Mouse (Mus musculus) spleen, embryonic (tissue): ENCODE results near the gene Epha8.

ENCODE experiments used
- CTCF ChIA-PET: fragments of 350-600 bp; sonication (Branson Sonifier 250); formaldehyde crosslinking; loops from one replicate; lab custom pipeline; 2022; lab: Charles Lee

Gene Epha8

DNA sequence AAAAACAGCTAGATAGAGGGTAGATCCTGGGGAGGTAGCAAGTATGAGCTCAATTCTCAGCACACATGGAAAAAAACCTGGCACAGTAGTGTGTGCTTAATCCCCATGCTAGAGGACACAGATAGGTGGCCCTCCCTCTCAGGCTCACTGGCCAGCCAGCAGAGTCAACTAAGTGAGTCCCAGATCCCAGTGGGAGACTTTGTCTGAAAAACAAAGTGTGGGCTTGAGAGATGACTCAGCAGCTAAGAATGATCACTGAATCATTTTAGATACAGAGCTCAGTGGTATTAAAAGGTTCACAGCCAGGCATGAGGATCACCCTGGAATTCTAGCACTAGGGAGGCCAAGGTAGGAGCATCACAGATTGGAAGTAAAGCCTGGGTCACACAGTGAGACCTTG is 48.8 kb downstream of the Epha8 start:
- CTCF ChIA-PET: interaction anchor here (0.7 kb wide), 1 partner anchor 136 kb away, joined by 3 read pairs; no protein-coding TSS in a partner anchor

DNA sequence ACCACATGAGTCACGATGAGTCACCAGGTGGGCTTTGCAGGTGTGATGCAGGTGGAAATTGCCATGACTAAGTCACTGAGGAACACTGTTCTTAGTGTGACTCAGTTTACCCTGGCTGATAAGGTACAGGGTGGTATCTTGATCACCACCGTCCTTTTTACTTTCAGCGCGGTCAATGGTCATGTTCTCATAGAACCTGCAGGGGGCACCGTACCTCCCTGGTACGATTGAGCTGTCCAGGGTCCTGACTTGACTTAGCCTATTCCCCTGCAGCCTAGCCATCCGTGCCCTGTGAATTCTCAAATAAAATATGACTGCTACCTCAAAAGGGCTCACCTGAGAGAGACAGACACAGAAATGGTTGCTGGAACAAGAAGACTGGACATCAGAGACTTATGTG is 49.6 kb downstream of the Epha8 start:
- CTCF ChIA-PET: no interaction called here

DNA sequence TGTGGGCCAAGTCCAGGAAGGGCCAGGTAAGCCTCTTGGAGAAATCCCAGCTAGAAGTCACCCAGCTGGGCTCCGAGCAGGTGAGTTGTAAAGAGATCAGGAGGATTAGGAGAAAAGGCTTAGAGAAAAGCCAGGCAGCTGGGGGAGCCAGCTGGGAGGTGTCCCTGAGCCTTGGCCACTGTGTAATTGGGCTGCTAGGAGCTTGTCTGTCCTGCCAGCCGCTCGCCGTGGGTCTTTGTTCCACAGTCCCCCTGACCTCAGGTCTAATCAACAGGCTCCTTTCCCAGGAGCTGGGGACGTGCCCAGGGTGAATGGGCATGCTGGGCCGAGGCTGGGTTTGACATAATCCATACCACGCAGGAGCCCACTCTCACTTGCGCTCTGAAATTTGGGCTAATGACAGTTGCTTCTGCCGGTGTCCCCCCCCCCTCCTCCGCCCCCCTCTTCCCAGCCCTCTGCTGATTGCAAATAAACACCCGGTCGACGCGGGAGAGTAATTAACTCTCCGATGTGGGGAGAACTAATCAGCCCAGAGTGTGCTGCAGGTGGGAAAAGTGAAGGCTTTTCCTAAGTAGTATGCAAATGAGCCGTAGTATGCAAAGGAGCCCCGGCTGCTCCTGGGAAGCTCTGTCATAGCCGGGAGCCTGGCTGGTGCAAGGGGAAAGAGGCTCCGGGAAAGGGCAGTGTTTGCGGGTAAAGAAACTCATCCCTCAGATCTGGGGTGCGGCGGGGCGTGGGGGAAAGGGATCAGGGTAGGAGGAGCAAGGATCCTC is 51.7 kb downstream of the Epha8 start:
- CTCF ChIA-PET: interaction anchor here (0.7 kb wide), 1 partner anchor 170 kb away, joined by 3 read pairs; no protein-coding TSS in a partner anchor

DNA sequence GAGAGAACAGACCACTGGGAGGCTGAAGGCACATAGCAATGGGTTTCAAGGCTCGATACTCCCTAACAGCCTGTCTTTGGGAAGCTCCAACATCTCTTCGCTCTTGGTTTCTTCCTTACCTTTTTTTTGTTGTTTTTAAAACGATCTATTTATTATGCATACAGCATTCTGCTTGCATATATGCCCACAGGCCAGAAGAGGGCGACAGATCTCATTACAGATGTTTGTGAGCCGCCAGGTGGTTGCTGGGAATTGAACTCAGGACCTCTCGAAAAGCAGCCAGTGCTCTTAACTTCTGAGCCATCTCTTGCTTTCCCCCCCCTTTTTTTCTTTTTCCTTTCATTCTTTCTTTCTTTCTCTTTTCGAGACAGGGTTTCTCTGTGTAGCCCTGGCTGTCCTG is 57.5 kb downstream of the Epha8 start:
- CTCF ChIA-PET: no interaction called here

DNA sequence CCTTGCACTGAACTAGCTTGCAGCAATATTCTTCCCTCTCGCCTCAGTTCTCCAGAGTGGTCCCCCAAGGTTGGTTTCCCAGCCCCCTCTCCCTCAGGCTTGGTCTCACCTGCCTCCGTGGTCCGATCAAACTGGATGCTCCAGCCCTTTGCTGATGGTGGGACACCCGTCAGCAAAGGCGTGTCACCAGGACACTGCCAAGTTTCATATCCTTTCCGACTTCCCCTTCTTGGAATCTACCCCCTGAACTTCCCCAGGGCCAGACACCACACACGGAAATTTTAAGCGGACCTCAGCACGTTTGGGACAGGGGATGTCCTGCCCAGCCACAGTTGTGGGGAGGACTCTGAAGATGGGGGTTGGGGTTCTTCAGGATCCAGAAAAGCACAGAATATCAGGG is 58.0 kb downstream of the Epha8 start, which contains the start of gene C1qa:
Gene C1qa (minus strand): TSS at position 167 of the 400 bp plus-strand sequence.
- CTCF ChIA-PET: no interaction called here

DNA sequence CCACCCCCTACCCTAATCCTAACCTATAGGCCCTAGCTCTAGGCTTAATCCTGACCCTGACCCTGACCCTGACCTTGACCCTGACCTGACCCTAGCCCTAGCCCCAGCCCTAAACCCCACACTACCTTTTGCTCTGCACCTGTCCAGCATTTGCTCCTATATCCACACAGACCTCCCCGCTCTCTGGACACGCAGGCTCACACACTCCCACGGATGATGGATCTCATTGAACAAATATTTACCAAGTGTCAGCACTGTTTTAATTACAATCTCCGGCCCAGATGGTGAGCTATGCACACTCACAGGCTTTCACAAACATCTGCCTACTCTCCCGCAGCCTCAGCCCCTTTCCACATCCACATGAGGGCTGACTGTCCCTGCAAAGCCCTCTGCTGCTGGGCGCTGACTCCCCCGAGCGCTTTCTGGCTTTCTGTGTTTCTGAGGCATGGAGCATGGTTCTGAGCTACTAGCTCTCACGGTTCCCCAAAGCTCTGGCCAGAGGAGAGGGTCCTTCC is 58.5 kb downstream of the Epha8 start:
- CTCF ChIA-PET: no interaction called here

DNA sequence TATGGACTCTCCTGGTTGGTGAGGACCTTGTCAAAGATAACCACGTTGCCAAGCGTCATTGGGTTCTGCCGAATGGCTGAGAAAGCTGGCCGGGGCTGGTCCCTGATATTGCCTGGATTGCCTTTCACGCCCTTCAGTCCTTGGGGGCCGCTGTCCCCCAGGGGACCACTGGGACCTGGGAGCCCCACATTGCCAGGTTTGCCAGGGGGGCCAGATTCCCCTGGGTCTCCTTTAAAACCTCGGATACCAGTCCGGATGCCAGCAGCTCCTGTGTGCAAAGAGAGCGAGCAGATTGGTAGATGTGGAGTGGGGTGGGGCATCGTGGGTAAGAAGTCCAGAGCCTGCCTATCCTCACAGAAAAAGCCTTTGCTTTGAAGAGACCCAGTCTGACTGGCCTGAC is 60.2 kb downstream of the Epha8 start:
- CTCF ChIA-PET: no interaction called here

DNA sequence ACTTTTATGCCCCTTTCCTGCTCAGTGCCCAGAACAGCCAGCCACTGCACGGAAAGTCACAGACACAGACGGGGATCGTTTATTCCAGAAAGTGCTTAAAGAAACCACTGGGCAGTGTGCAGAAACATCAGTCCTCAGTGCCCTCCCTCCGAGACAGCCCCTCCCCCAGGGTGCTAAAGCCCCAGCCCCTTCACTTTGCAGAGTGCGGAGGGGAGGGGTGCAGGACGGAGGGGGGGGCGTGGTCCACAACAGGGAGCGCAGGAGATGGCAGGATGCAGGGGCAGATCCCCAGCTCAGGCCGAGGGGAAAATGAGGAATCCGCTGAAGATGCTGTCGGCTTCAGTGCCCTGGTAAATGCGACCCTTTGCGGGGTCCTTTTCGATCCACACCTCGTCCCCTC is 60.8 kb downstream of the Epha8 start:
- CTCF ChIA-PET: no interaction called here

DNA sequence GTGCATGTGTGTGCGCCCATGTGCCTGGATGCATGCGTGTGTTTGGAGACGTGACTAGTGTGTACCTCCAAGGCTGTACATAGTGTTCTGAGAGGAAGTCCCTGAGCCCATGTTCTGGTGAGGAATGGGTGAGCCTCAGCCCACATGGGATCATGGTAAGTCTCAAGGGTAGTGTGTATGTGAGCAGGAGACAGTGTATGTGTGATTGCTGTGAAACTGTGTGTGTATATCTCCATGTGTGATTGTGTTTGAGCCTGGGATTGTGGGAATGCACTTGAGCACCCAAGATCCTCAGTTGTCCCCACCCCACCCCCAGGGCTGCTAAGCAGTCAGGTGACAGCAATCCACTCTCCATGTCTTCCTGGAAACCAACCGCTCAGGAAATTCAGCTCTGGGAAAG is 61.8 kb downstream of the Epha8 start:
- CTCF ChIA-PET: no interaction called here

DNA sequence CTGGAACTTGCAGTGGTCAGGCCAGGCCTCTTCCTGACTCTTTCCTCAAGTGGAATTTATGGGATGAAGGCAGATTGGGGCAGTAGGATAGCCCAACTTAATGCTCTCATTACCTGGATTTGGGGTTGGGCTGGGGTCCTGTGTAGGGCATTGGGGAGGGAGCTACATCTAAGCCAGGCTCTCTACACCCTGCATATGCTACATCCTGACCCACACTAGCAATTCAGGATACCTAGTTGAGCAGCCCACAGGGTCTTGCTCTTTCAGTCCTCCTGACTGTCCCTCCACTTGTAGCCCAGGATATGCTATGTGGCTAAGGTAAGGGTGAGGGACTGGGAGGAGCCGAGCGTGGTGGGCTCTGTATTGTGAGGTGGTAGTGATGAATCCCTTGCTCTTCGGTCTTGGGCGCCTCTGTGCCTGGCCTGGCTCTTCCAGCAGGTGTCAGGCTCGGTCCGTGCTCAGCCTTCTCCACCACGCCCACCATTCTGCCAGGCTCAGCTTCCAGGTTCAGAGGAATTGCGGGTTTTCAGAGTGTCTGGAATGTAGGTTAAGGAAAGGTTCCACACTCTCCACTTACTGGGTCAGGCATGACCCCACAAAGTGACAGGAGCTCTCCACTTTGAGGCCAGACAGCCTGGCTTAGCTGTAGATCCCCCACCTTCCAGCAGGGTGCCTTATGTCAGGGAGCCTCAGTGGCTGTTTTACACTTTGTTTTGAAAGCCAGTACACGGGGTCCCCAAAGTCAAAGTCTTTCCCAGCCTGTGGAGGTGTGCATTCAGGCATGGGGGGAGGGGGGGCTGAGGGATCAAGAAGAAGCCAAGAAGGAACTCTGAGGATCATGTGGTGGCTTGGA is 62.7 kb downstream of the Epha8 start:
- CTCF ChIA-PET: no interaction called here

DNA sequence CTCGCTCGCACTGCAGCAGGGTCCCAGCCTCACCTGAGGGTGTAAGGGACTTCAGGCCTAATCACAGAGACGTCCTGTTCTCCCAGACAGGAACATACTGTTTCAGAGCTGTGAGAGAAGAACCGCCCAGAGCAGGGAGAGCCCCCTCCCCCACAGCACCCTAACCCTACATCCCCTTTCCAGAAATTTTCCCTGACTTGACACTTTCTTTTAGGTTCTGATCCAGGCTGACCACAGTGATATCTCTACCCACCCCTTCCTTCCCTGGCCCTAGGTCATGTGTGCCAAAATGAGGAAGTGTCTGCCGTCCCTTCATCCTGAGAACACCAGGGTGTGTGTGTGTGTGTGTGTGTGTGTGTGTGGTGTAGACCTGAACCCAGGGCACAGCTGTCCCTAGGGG is 63.8 kb downstream of the Epha8 start, which contains the start of gene C1qc:
Gene C1qc (minus strand): TSS at position 255 of the 400 bp plus-strand sequence.
- CTCF ChIA-PET: no interaction called here

DNA sequence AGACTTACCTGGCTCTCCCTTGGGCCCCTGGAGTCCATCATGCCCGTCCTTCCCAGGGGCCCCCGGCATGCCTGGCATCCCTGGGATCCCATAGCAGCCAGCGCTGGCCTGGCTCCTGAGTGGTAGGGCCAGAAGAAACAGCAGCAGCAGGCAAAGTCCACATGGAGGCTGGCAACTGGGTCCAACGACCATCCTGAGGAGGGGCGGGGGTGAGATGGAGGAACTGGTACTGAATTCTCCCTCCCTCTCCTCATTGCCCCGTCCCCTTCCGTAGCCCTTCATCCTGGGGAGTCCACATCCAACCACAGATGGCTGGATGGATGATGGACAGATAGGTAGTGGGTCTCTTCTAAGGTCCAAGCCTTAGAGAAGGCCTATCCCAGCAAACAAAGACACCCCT is 64.2 kb downstream of the Epha8 start:
- CTCF ChIA-PET: no interaction called here

DNA sequence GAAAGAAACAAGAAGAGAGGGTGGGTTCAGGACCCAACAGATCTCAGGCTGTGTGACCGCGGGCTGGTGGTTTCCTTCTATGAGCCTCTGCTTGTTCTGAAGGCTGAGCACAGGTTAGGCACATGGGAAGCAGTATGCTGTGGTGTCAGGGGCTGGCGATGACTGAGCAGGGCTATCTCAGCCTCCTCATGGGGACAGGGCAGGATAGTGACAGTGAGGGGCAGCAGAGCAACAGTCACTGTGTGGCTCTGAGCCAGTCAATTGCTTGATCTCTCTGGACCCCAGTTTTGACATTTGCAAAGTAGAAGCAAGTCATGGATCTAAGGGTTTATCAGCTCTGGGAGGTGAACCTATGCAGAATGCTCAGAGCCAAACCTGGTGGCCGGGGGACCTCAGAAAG is 65.5 kb downstream of the Epha8 start:
- CTCF ChIA-PET: no interaction called here

DNA sequence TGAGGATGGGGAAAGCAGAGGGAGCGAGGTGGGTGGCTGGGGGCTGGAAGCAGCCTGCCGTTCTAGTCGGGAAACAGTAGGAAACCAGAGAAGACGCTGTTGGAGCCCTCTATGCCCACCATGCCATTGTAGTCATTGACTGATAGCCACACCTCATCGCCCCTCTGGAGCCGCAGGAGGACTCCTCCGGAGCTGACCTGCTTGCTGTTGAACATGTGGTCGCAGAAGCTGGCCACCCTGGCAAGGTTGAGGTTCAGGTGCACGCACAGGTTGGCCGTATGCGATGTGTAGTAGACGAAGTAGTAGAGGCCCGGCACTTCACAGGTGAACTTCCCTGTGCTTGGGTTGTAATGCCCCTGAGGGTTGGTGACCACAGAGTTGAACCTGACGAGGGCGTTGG is 66.6 kb downstream of the Epha8 start:
- CTCF ChIA-PET: no interaction called here

DNA sequence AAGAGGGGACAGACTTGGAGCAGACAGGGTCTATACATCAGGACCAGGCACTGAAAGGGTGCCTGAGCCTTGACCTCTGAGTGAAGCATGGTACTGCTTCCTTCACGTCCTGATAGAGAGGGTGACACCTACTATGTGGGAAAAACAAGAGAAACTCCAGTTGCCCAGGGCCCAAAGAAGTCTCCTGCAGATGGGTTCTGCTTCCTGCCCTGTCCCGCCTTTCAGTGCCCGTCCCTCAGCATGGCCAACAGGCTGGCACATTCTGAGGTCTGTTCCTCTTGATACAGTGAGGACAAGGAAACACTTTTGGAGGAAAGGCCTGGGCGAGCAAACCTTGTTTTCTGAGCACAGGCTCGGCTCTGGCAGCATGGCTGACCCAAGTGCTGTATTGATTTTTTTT is 68.9 kb downstream of the Epha8 start:
- CTCF ChIA-PET: no interaction called here

DNA sequence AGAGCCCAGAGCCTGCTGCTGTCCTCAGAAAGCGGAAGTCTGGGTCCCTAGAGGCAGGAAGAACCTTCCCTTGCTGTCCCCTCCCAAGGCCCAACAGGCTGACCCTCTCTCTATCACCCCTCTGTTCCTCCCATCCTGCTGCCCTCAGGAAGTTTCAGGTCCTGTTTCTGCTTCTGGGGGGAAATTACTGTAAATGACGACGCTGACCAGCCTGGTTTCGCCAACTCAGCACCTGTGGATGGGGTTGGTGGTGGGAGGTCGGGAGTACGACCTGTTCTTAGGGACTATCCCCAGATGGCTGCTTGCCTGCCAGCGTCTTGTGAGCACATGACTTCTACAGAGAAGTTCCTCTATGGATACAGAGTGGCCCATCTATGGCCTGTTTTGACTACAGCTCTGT is 70.5 kb downstream of the Epha8 start, which contains the start of gene C1qb:
Gene C1qb (minus strand): TSS at position 87 of the 400 bp plus-strand sequence.
- CTCF ChIA-PET: no interaction called here
